Mouse (Mus musculus) MEL (cell line): ENCODE measurements around the gene Gpr3. TPM values are rescaled to one million over a fixed set of nuclear protein-coding genes. Genes with fewer than 3 reads are reported as not detected.

Source experiments
- DNase-seq: peaks from one replicate; pipeline ENCODE4 v3.0.0; 2011; ENCODE audit warnings: low read depth, low spot score
- H3K27ac ChIP-seq: 2 replicates; pipeline ENCODE4 v1.5.1; 2012; ENCODE audit warnings: low read depth, mild to moderate bottlenecking, control low read depth, low read length, moderate library complexity; ENCODE audit not compliant: control insufficient read depth
- H3K27me3 ChIP-seq, 2 experiments: fragments of 150-350 bp in 1 of 2; sonication (generic) in 1 of 2; 2 replicates each; pipeline ENCODE4 v1.6.1; 2012; ENCODE audit warnings: low read length in 2 of 2, mild to moderate bottlenecking in 2 of 2, improper control_type of control experiment in 1 of 2, moderate library complexity in 1 of 2; ENCODE audit not compliant: insufficient read depth in 2 of 2, control insufficient read depth in 1 of 2
- H3K36me3 ChIP-seq, 2 experiments: 2 replicates each; pipeline ENCODE4 v1.6.1; 2012 to 2014; ENCODE audit warnings: low read length in 2 of 2, improper control_type of control experiment in 1 of 2, inconsistent platforms in 1 of 2, mild to moderate bottlenecking in 1 of 2; ENCODE audit not compliant: insufficient read depth in 2 of 2, control insufficient read depth in 1 of 2
- H3K4me1 ChIP-seq, 2 experiments: fragments of 150-350 bp in 1 of 2; sonication (generic) in 1 of 2; 2 replicates each; pipeline ENCODE4 v1.6.1; 2012; ENCODE audit warnings: low read length in 2 of 2, improper control_type of control experiment in 1 of 2, mild to moderate bottlenecking in 1 of 2; ENCODE audit not compliant: insufficient read depth in 2 of 2, control insufficient read depth in 1 of 2
- H3K4me3 ChIP-seq, 2 experiments: fragments of 150-350 bp in 1 of 2; sonication (generic) in 1 of 2; 2 replicates each; pipeline ENCODE4 v1.5.1; 2012; ENCODE audit warnings: low read depth in 2 of 2, low read length in 2 of 2, mild to moderate bottlenecking in 2 of 2, moderate library complexity in 2 of 2, control low read depth in 1 of 2, improper control_type of control experiment in 1 of 2; ENCODE audit not compliant: control insufficient read depth in 1 of 2, insufficient read depth in 1 of 2
- H3K79me2 ChIP-seq: 2 replicates; pipeline ENCODE4 v1.6.1; 2012; ENCODE audit warnings: mild to moderate bottlenecking, low read length, moderate library complexity; ENCODE audit not compliant: control insufficient read depth, poor library complexity, insufficient read depth
- H3K9ac ChIP-seq: 2 replicates; pipeline ENCODE4 v1.6.1; 2012; ENCODE audit warnings: low read depth, mild to moderate bottlenecking, control low read depth, low read length, moderate library complexity; ENCODE audit not compliant: control insufficient read depth, poor library complexity, severe bottlenecking
- H3K9me3 ChIP-seq: fragments of 150-350 bp; sonication (generic); replicated peaks from 2 replicates; pipeline ENCODE4 v1.6.1; 2012; ENCODE audit warnings: mild to moderate bottlenecking, low read length, improper control_type of control experiment, moderate library complexity; ENCODE audit not compliant: insufficient read depth
- BHLHE40 ChIP-seq: IDR thresholded peaks from 2 replicates; pipeline ENCODE4 v1.6.1; 2012; ENCODE audit warnings: low read depth, mild to moderate bottlenecking, inconsistent platforms, low read length, improper control_type of control experiment, borderline replicate concordance
- CHD1 ChIP-seq: IDR thresholded peaks from 2 replicates; pipeline ENCODE4 v1.6.1; 2012; ENCODE audit warnings: low read depth, mild to moderate bottlenecking, inconsistent platforms, low read length, improper control_type of control experiment
- E2F4 ChIP-seq: IDR thresholded peaks from 2 replicates; pipeline ENCODE4 v1.6.1; 2011; ENCODE audit warnings: low read depth, low read length, improper control_type of control experiment, borderline replicate concordance
- EP300 ChIP-seq, 2 experiments: IDR thresholded peaks; 2 replicates each; pipeline ENCODE4 v1.6.1; 2011; ENCODE audit warnings: improper control_type of control experiment in 2 of 2, low read length in 2 of 2, low read depth in 1 of 2, mild to moderate bottlenecking in 1 of 2
- GABPA ChIP-seq: IDR thresholded peaks from 2 replicates; pipeline ENCODE4 v1.6.1; 2012; ENCODE audit warnings: low read depth, mild to moderate bottlenecking, inconsistent platforms, low read length, improper control_type of control experiment, moderate library complexity
- GATA1 ChIP-seq: IDR thresholded peaks from 2 replicates; pipeline ENCODE4 v1.6.1; 2011; ENCODE audit warnings: low read depth, low read length, improper control_type of control experiment
- KAT2A ChIP-seq: conservative IDR thresholded peaks from 2 replicates; pipeline ENCODE4 v1.6.1; 2012; ENCODE audit warnings: low read depth, low read length, improper control_type of control experiment, inconsistent platforms
- MXI1 ChIP-seq: IDR thresholded peaks from 2 replicates; pipeline ENCODE4 v1.6.1; 2011; ENCODE audit warnings: mild to moderate bottlenecking, low read depth, low read length, improper control_type of control experiment
- MYB ChIP-seq: IDR thresholded peaks from 2 replicates; pipeline ENCODE4 v1.6.1; 2011; ENCODE audit warnings: mild to moderate bottlenecking, low read depth, low read length, improper control_type of control experiment
- NRF1 ChIP-seq: IDR thresholded peaks from 2 replicates; pipeline ENCODE4 v1.6.1; 2014; ENCODE audit warnings: low read depth, mild to moderate bottlenecking, inconsistent platforms, low read length, improper control_type of control experiment, moderate library complexity; ENCODE audit not compliant: poor library complexity, insufficient read depth, severe bottlenecking
- POLR2AphosphoS5 ChIP-seq: IDR thresholded peaks from 2 replicates; pipeline ENCODE4 v1.6.1; 2012; ENCODE audit warnings: low read depth, borderline replicate concordance, mild to moderate bottlenecking, inconsistent platforms, low read length, moderate library complexity, mixed read lengths
- RAD21 ChIP-seq: IDR thresholded peaks from 2 replicates; pipeline ENCODE4 v1.6.1; 2011; ENCODE audit warnings: mild to moderate bottlenecking, low read depth, low read length, improper control_type of control experiment
- RCOR1 ChIP-seq: IDR thresholded peaks from 2 replicates; pipeline ENCODE4 v1.6.1; 2012; ENCODE audit warnings: low read depth, mild to moderate bottlenecking, inconsistent platforms, low read length, improper control_type of control experiment
- SIN3A ChIP-seq: IDR thresholded peaks from 2 replicates; pipeline ENCODE4 v1.6.1; 2012; ENCODE audit warnings: low read length, improper control_type of control experiment, inconsistent platforms
- TAL1 ChIP-seq: IDR thresholded peaks from 2 replicates; pipeline ENCODE4 v1.6.1; 2012; ENCODE audit warnings: mild to moderate bottlenecking, inconsistent platforms, low read length, moderate library complexity, mixed read lengths
- UBTF ChIP-seq: IDR thresholded peaks from 2 replicates; pipeline ENCODE4 v1.6.1; 2012; ENCODE audit warnings: low read depth, mild to moderate bottlenecking, inconsistent platforms, low read length, improper control_type of control experiment, moderate library complexity, borderline replicate concordance; ENCODE audit not compliant: insufficient read depth
- USF1 ChIP-seq: IDR thresholded peaks from 2 replicates; pipeline ENCODE4 v1.6.1; 2014; ENCODE audit warnings: low read depth, mild to moderate bottlenecking, inconsistent platforms, low read length, improper control_type of control experiment, moderate library complexity
- ZC3H11A ChIP-seq: IDR thresholded peaks from 2 replicates; pipeline ENCODE4 v1.6.1; 2012; ENCODE audit warnings: low read depth, mild to moderate bottlenecking, inconsistent platforms, low read length, improper control_type of control experiment
- ZKSCAN1 ChIP-seq: IDR thresholded peaks from 2 replicates; pipeline ENCODE4 v1.6.1; 2012; ENCODE audit warnings: low read depth, mild to moderate bottlenecking, inconsistent platforms, low read length, improper control_type of control experiment, moderate library complexity
- polyA plus RNA-seq, 2 experiments: library from polyadenylated mRNA; stranded (reverse) in 1 of 2; unstranded in 1 of 2; fragments of >175 nt in 1 of 2; fragments of >200 nt in 1 of 2; gene quantifications; 2 replicates each; pipeline versions ENCODE4 v1.2.1 to v1.2.4; 2012; ENCODE audit warnings: low replicate concordance in 2 of 2, low read depth in 1 of 2; ENCODE audit not compliant: insufficient read length in 2 of 2, insufficient read depth in 1 of 2, missing spikeins in 1 of 2
- total RNA-seq: library from RNA; depleted of rRNA; stranded (reverse); fragments of 300-350 nt; gene quantifications from 2 replicates; pipeline ENCODE4 v1.2.3, GENCODE M21; 2012

Gene Gpr3
- total and polyA plus RNA-seq, 3 experiments = 0.08 to 0.35 TPM; not detected in 1

DNA sequence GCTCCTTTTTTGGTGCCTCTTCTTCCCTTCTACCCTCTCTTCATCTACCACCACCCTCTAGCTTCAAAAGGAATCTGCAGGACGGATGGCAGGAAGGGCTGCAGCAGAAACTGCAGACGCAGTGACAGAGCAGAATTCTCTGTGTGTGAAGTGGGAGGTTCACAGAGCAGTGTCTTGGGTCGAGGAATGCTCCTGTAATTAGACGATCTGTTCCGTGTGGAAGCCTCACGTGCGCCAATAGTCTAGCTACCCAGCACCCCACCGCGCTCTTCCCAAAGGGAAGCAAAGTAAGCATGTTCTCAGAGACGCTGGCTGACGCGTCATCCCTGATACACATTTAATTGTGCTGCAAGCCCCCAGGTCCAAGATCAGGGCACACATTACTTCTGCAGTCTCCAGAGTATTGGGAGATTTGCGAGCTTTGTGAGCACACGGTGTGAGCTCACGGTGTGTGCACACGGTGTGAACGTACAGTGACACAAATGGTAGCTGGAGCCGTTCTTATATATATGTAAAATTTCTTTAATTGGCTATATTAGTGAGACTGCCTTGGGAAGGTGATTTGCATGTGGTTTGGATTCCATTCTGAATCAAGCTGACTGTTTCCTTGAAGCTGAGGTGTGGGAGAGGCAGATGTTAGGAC, 35.5 kb downstream of the Gpr3 start:
- DNase-seq = no peak
- no peak for TF ChIP-seq KAT2A
- no peak for TF ChIP-seq GATA1
- TF ChIP-seq E2F4 = no peak
- TF ChIP-seq ZC3H11A = no peak
- TF ChIP-seq RAD21 = no peak
- no peak for TF ChIP-seq USF1
- no peak for TF ChIP-seq EP300 (IDR thresholded peaks at IDR 0.05; ENCODE audit: low read depth in 1 of 2, low read length in 2 of 2)
- TF ChIP-seq SIN3A = no peak
- no peak for TF ChIP-seq RCOR1
- no peak for TF ChIP-seq MYB
- TF ChIP-seq GABPA = no peak
- TF ChIP-seq TAL1 = no peak
- TF ChIP-seq BHLHE40 = no peak
- TF ChIP-seq MXI1 = no peak
- no peak for TF ChIP-seq ZKSCAN1
- Histone ChIP-seq H3K4me3 (no peak overlapping the region), H3K4me1 (peaks cover 0 to 4% of the 10 kb centered on the region in 2 experiments; a peak in 1 of 4 replicates), H3K9ac (no peak overlapping the region), H3K36me3 (peaks cover 2 to 6% of the 10 kb centered on the region in 2 experiments; a peak in 1 of 4 replicates), H3K9me3 (no peaks in the 10 kb centered on the region), H3K27me3 (no peaks in the 10 kb centered on the region), H3K27ac (no peak overlapping the region), H3K79me2 (peaks cover 7% of the 10 kb centered on the region)

DNA sequence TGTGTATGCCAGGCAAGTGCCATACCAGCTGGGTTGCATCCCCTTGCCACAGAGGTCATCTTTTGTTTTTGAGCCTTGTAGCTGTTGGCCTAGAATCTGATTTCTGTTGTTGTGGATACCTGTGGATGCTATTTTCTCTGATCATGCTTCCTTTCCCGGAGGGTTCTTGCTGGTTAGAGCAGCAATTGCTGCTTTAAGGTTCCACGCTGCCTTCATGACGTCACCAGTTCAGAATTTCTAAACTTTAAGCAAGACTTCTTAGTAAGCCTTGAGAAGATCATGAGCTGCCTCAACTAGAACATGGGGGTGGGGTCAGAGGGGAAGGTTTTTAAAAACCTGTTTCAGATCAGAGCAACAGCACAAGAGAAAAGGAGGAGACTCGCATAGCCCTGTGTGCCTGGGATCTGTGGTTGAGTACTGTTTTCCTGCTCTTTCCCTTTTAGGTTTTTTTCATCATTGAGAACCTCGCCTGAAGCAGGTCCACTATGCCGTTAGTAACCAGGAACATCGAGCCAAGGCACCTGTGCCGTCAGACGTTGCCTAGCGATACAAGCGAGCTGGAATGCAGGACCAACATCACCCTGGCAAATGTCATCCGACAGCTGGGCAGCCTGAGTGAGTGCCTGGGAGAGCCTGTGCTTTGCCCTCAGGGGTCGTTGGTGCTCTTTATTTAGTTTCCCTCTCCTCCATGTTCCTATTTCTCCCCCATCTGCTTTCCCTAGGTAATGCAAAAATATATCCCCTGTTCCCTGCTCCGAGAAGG, 36.2 kb downstream of the Gpr3 start:
- DNase-seq = no peak
- H3K36me3 ChIP-seq = peaks cover 2 to 6% of the 10 kb centered on the region in 2 experiments; a peak in 1 of 4 replicates
- no peak overlapping the region for H3K27ac ChIP-seq

More for the DNA sequence above, 36.2 kb downstream of the Gpr3 start:
- Histone ChIP-seq H3K79me2 (peaks cover 12% of the 10 kb centered on the region), H3K9me3 (no peaks in the 10 kb centered on the region), H3K4me1 (peaks cover 0 to 4% of the 10 kb centered on the region in 2 experiments; a peak in 2 of 4 replicates), H3K27me3 (no peaks in the 10 kb centered on the region), H3K9ac (no peak overlapping the region), H3K4me3 (no peak overlapping the region)
- TF ChIP-seq E2F4 (no peak), SIN3A (no peak), UBTF (no peak), GABPA (no peak), POLR2AphosphoS5 (no peak), MYB (no peak), CHD1 (no peak), NRF1 (no peak)
